Mouse (Mus musculus) left cerebral cortex, postnatal 14 days (tissue): Measurements from ENCODE around the gene Ifna1. TPM values are rescaled to one million over a fixed set of nuclear protein-coding genes. Genes with fewer than 3 reads are reported as not detected.
"Not testable (repeated sequence)": the region's sequence is repeated elsewhere in the genome, so short reads cannot be mapped to it uniquely, and the experiment has no call there.

ENCODE experiments used
- DNase-seq, 2 experiments: peaks; one replicate each; pipeline ENCODE4 v3.0.0; 2021 to 2022; ENCODE audit warnings: low spot score in 2 of 2, mixed read lengths in 1 of 2
- intact Hi-C: fragments of 180-260 bp; cut with DNase I; formaldehyde crosslinking; loops from one replicate; pipeline ENCODE4 v1.15.1; 2025
- long read RNA-seq, 2 experiments: library from polyadenylated mRNA; stranded (forward); transcript quantifications; one replicate each; pipeline ENCODE4 v2.0.0; 2021
- total RNA-seq, 2 experiments: library from RNA; stranded (reverse); gene quantifications; 2 replicates each; pipeline ENCODE4 v1.2.3; 2021

The Ifna1 gene
- not detected for total RNA-seq
- long read RNA-seq, experiment 1, result 0 reads
- long read RNA-seq, experiment 2, result 0 reads

GRCm38 (mm10) chr4:88849698-88850097, at the start of gene Ifna1:
Ifna1 (plus strand) TSS chr4:88850087.
- intact Hi-C loops, result no loop called here
- DNase-seq, result no peak

- intact Hi-C loops, DNase-seq: not testable (repeated sequence)
These were observed 46.9 kb upstream of the Ifna1 start, which contains the start of gene Gm13287 for GRCm38 (mm10) chr4:88802954-88803353. Gm13287 (plus strand) TSS chr4:88803254.

- intact Hi-C loops, result not testable (repeated sequence)
These were observed 44.7 kb upstream of the Ifna1 start, which contains the start of gene Gm13288 for GRCm38 (mm10) chr4:88805231-88805630. Gm13288 (plus strand) TSS chr4:88805531.

GRCm38 (mm10) chr4:88805761-88806160, 44.1 kb upstream of the Ifna1 start:
- DNase-seq, intact Hi-C loops: not testable (repeated sequence)

More at GRCm38 (mm10) chr4:88805231-88805630, 44.7 kb upstream of the Ifna1 start, which contains the start of gene Gm13288:
- not testable (repeated sequence) for DNase-seq

GRCm38 (mm10) chr4:88815928-88816327, 34.0 kb upstream of the Ifna1 start, which contains the start of gene Ifna7:
Ifna7 (plus strand) TSS chr4:88816228.
- DNase-seq, result no peak
- intact Hi-C loops, result no loop called here

GRCm38 (mm10) chr4:88819659-88820058, 30.2 kb upstream of the Ifna1 start, which contains the start of gene Ifna11:
Ifna11 (plus strand) TSS chr4:88819959.
- DNase-seq, result no peak

GRCm38 (mm10) chr4:88822995-88823394, 26.9 kb upstream of the Ifna1 start:
- DNase-seq, result peak; percentile 9 to 37
- intact Hi-C loops, result no loop called here

More at GRCm38 (mm10) chr4:88819659-88820058, 30.2 kb upstream of the Ifna1 start, which contains the start of gene Ifna11:
- intact Hi-C loops, result no loop called here

GRCm38 (mm10) chr4:88827116-88827515, 22.8 kb upstream of the Ifna1 start, which contains the start of gene Ifna6:
Ifna6 (plus strand) TSS chr4:88827416.
- intact Hi-C loops, DNase-seq: not testable (repeated sequence)

GRCm38 (mm10) chr4:88830523-88830922, 19.4 kb upstream of the Ifna1 start:
- DNase-seq, result peak; percentile 46 to 51
- intact Hi-C loops, result no loop called here

GRCm38 (mm10) chr4:88835225-88835624, 14.7 kb upstream of the Ifna1 start, which contains the start of gene Ifna5:
Ifna5 (plus strand) TSS chr4:88835525.
- DNase-seq, intact Hi-C loops: not testable (repeated sequence)

- peak; percentile 6 to 8 for DNase-seq
- intact Hi-C loops, result no loop called here
These were observed 11.1 kb upstream of the Ifna1 start for GRCm38 (mm10) chr4:88838828-88839227.

- no peak for DNase-seq
- intact Hi-C loops, result no loop called here
These were observed 9.8 kb upstream of the Ifna1 start for GRCm38 (mm10) chr4:88840058-88840457.

GRCm38 (mm10) chr4:88841438-88841911, 8.4 kb upstream of the Ifna1 start, which contains the start of gene Ifna4:
Ifna4 (plus strand) TSS chr4:88841861.
- intact Hi-C loops, result no loop called here
- DNase-seq, result no peak

- intact Hi-C loops, result no loop called here
- no peak for DNase-seq
These were observed 4.6 kb upstream of the Ifna1 start for GRCm38 (mm10) chr4:88845334-88845733.

GRCm38 (mm10) chr4:88851026-88851763, 1.3 kb downstream of the Ifna1 start:
- DNase-seq, result no peak
- intact Hi-C loops, result no loop called here

- intact Hi-C loops, result no loop called here
- DNase-seq, result no peak
These were observed 9.3 kb downstream of the Ifna1 start for GRCm38 (mm10) chr4:88859214-88859613.

GRCm38 (mm10) chr4:88863309-88863708, 13.4 kb downstream of the Ifna1 start:
- intact Hi-C loops, result no loop called here

GRCm38 (mm10) chr4:88864599-88864998, 14.7 kb downstream of the Ifna1 start:
- intact Hi-C loops, result no loop called here
- DNase-seq, result no peak

More at GRCm38 (mm10) chr4:88863309-88863708, 13.4 kb downstream of the Ifna1 start:
- no peak for DNase-seq

GRCm38 (mm10) chr4:88865011-88865569, 15.2 kb downstream of the Ifna1 start:
- DNase-seq, result no peak
- intact Hi-C loops, result no loop called here

- intact Hi-C loops, result no loop called here
- peak; percentile 74 to 78 for DNase-seq
These were observed 17.6 kb downstream of the Ifna1 start for GRCm38 (mm10) chr4:88867366-88867925.
